Mouse (Mus musculus) stomach, embryonic 16.5 days (tissue): Measurements from ENCODE around the gene D030056L22Rik. TPM values are rescaled to one million over a fixed set of nuclear protein-coding genes. Genes with fewer than 3 reads are reported as not detected.

Experiments
- ATAC-seq: fragments of 200-750 bp; cut with Nextera tagmentation; 2 replicates; pipeline ENCODE4 v1.8.0; 2017; ENCODE audit warnings: moderate number of reproducible peaks, moderate TSS enrichment; ENCODE audit not compliant: insufficient read depth, low FRiP score
- H3K27ac ChIP-seq: fragments of 300-500 bp; sonication (generic); 2 replicates; pipeline ENCODE4 v1.5.1; 2014; ENCODE audit warnings: low read length
- H3K27me3 ChIP-seq: fragments of 300-500 bp; sonication (generic); 2 replicates; pipeline ENCODE4 v1.6.1; 2014; ENCODE audit warnings: low read length, control low read depth, mixed read lengths; ENCODE audit not compliant: control insufficient read depth, insufficient read depth
- H3K36me3 ChIP-seq: fragments of 300-500 bp; sonication (generic); 2 replicates; pipeline ENCODE4 v1.6.1; 2014; ENCODE audit warnings: low read length; ENCODE audit not compliant: control insufficient read depth, insufficient read depth
- H3K4me1 ChIP-seq: fragments of 300-500 bp; sonication (generic); 2 replicates; pipeline ENCODE4 v1.6.1; 2014; ENCODE audit warnings: low read length, control low read depth, mixed read lengths; ENCODE audit not compliant: control insufficient read depth, insufficient read depth
- H3K4me2 ChIP-seq: fragments of 300-500 bp; sonication (generic); 2 replicates; pipeline ENCODE4 v1.6.1; 2014; ENCODE audit warnings: low read depth, low read length, mixed read lengths
- H3K4me3 ChIP-seq: fragments of 300-500 bp; sonication (generic); replicated peaks from 2 replicates; pipeline ENCODE4 v1.5.1; 2014; ENCODE audit warnings: mild to moderate bottlenecking, low read length
- H3K9ac ChIP-seq: fragments of 300-500 bp; sonication (generic); 2 replicates; pipeline ENCODE4 v1.6.1; 2014; ENCODE audit warnings: low read length
- H3K9me3 ChIP-seq: fragments of 300-500 bp; sonication (generic); replicated peaks from 2 replicates; pipeline ENCODE4 v1.6.1; 2016; ENCODE audit warnings: low read length, control low read depth; ENCODE audit not compliant: control insufficient read depth
- WGBS: fragments of 180-500 bp; shearing (Covaris S2); extraction: QIAGEN DNeasy Blood & Tissue Kit; methylation state at CpG from one replicate; pipeline ENCODE4 v1.1.7; 2014; 5-methylcytosine and 5-hydroxymethylcytosine counted together
- polyA plus RNA-seq: library from polyadenylated mRNA; unstranded; fragments of >200 nt; fragmentation: Nextera tagmentation; extraction: Ambion mirVana; gene quantifications from 2 replicates; pipeline ENCODE4 v1.2.1, GENCODE M21; 2015

Gene D030056L22Rik
- 16.4 and 17.8 TPM in 2 replicates for polyA plus RNA-seq

DNA sequence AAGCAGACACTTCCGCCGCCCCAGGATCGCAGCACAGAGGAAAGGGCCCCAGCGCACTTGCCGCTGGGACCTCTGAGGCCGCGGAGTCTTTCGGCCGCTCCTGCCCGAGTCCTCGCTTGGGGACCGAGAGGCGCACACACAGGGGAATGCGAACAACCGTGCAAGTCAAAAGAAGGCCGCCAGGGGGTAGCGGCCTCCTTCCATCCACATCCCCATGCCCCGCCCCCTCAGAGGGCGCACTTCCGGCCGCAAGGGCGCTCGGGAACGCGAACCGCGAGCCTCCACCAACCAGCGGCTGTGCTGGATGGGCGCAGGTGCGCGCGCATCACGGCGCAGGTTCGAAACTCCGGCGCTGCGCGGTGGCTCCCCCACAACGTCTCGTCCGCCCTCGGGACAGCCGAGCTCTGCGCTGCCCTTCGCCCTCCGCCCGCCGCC, at the start of gene D030056L22Rik:
Gene D030056L22Rik (plus strand): TSS at position 328 of the 435 bp plus-strand sequence.
- Histone ChIP-seq H3K9ac (peak within 1 kb of the TSS; percentile 88), H3K4me3 (peak within 1 kb of the TSS; percentile 95), H3K36me3 (no peaks in the 10 kb centered on the region), H3K27me3 (no peaks in the 10 kb centered on the region), H3K4me2 (peak within 1 kb of the TSS; percentile 57), H3K4me1 (peaks cover 12% of the 10 kb centered on the region), H3K27ac (peak within 1 kb of the TSS; percentile 99), H3K9me3 (no peaks in the 10 kb centered on the region)
- peak; percentile 99 for ATAC-seq
- WGBS, result under 1% methylated on average over 49 of the region's 49 CpGs

DNA sequence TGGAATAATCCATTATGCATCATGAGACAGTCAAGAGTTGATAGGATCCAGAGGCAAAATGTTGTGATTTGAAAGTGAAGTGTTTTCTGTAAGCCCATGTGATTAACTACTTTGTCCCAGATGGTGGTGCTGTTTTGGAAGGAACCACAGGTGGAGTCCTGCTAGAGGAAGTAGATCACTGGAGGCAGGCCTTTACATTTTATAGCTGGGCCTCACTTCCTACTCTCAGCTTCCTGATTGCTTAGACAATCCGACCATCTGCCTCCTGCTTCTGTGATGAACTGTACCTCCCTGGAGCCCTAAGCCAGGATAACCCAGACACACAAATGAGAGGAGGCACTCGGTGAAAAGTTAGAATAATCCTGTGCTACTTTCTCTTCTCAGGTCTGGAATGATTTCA, 49.1 kb upstream of the D030056L22Rik start:
- ATAC-seq, result no peak
- no peaks in the 10 kb centered on the region for H3K27me3 ChIP-seq
- WGBS, result 57% methylated on average over 2 of the region's 2 CpGs
- H3K27ac ChIP-seq, result no peak overlapping the region
- H3K9me3 ChIP-seq, result no peaks in the 10 kb centered on the region
- H3K4me3 ChIP-seq, result no peak overlapping the region
- H3K36me3 ChIP-seq, result no peaks in the 10 kb centered on the region
- H3K9ac ChIP-seq, result no peak overlapping the region
- H3K4me1 ChIP-seq, result no peaks in the 10 kb centered on the region
- H3K4me2 ChIP-seq, result no peak overlapping the region

DNA sequence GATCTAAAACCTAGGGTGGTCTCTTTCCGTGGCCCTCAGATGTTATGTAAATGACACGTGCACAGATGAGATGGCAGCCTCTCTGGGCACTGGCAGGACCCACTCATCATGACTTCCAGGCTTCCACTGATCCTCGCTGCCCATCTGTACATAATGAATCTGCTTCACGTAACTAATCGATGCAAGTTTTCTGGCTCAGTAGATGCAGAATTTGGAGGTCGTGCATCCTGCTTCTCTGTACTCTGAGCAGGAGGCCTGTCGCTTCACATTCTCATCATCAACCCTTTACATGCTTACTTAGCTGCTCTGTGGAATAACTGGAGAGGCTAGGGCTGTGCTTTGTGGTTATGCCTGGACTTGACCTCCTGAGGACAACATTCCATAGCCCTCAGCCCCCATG, 46.0 kb upstream of the D030056L22Rik start:
- Histone ChIP-seq H3K9ac (no peak overlapping the region), H3K4me3 (no peak overlapping the region), H3K4me1 (peaks cover 2% of the 10 kb centered on the region; the same call in 1 of the 2 replicates), H3K27me3 (no peaks in the 10 kb centered on the region), H3K36me3 (no peaks in the 10 kb centered on the region), H3K27ac (no peak overlapping the region), H3K9me3 (no peaks in the 10 kb centered on the region), H3K4me2 (no peak overlapping the region)
- WGBS, result 88% methylated on average over 7 of the region's 7 CpGs
- no peak for ATAC-seq

DNA sequence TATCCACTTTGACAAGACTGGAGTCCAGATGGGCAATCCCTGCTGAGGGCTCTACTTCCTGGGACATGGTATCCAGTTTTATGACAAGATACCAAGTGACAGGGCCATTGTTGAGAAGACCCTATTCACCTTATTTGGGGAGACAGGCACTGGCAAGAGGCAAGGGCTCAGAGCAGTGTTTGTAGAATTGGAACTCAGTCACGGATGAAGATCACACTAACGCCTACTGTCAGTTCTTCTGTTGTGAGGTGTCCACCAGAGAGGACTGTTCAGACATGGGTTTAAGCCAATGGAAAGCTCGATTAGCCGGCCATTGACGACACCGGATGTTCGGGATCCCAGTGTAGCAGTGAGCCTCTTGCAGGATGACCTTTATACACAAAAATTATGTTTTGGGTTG, 43.4 kb upstream of the D030056L22Rik start:
- no peaks in the 10 kb centered on the region for H3K36me3 ChIP-seq
- H3K4me2 ChIP-seq, result no peak overlapping the region
- no peak overlapping the region for H3K9ac ChIP-seq
- H3K27me3 ChIP-seq, result no peaks in the 10 kb centered on the region
- H3K4me3 ChIP-seq, result no peak overlapping the region
- H3K4me1 ChIP-seq, result peaks cover 18% of the 10 kb centered on the region
- H3K9me3 ChIP-seq, result no peaks in the 10 kb centered on the region
- WGBS, result 96% methylated on average over 7 of the region's 7 CpGs
- peak overlapping the region; percentile 30; the same call in 1 of the 2 replicates for H3K27ac ChIP-seq
- ATAC-seq, result no peak

DNA sequence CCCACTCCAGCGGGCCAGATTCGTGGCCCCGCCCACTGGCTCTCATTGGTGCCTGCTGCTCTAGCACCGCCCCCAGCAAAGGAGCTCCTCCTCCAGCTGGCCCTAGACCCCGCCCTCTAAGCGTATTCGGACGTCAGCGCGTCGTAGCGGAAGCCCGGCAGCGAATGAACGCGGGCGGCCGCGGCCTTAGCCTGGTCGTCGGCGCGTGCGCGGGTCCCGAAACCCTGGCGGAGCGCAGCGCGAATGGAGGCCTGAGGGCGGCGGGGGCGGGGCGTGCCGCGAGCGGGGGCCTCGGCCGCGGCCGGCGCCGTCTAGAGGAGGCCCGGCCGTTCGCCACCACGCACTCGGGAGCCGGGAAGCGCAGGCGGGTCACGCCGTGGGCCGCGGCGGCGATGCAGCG, 42.4 kb upstream of the D030056L22Rik start, which contains the start of gene Carnmt1:
Gene Carnmt1 (plus strand): TSS at position 157 of the 400 bp plus-strand sequence.
- ATAC-seq, result peak; percentile 99
- peak within 1 kb of the TSS; percentile 85 for H3K27ac ChIP-seq

DNA sequence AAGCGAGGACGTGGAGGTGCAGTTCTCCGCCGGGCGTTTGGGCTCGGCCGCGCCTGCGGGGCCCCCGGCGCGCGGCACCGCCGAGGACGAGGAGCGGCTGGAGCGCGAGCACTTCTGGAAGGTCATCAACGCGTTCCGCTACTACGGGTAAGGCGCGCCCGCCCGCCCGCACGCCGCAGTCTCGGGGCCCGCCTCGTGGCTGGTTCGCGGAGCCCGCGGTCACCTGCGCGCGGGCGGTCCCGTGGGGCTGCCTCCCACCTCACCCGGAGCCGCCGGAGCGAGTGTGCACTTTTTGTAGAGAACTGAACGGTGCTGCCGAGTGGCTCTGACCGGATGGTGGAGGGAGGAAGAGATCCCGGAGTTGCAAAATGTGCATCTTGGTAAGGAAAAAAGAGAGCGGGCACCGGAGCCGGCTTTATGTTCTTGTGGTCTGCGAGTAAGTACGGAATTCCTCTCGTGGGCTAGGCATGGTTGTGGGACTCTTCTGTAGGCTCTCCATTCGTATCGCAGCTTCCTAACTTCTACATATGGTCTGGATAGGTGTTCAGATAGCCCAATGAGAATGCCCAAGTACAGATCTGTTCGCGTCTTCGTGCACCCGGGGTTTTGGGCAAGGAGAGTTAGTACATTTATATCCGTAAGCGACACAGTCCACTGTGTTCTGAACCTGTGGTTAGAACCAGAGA, 41.8 kb upstream of the D030056L22Rik start:
- under 1% methylated on average over 60 of the region's 64 CpGs for WGBS

More for the DNA sequence above, 42.4 kb upstream of the D030056L22Rik start, which contains the start of gene Carnmt1:
- Histone ChIP-seq H3K4me3 (peak within 1 kb of the TSS; percentile 82), H3K4me1 (peaks cover 18% of the 10 kb centered on the region), H3K4me2 (peak within 1 kb of the TSS; percentile 66), H3K9me3 (no peaks in the 10 kb centered on the region), H3K9ac (peak within 1 kb of the TSS; percentile 88), H3K27me3 (no peaks in the 10 kb centered on the region), H3K36me3 (no peaks in the 10 kb centered on the region)
- WGBS, result under 1% methylated on average over 49 of the region's 58 CpGs

DNA sequence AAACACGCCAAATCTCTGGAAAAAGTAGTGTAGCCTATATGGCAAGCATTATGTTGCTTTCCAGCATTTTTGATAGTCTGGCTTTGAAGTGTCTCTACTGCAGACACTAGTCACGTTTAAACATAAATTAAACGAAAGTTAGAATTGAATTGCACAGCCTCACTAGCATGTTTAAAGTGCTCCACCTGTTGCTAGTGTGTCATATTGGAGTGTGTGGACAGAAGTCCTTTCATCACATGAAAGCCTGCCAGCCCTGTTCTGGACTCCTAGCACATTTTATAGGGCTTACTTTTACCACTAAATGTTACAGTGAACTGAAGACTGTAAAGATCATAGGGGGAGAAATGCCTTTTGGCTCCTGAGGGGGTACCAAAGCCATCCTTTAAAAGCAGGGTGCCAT, 40.5 kb upstream of the D030056L22Rik start:
- WGBS, result 49% methylated on average over 3 of the region's 3 CpGs
- peaks cover 20% of the 10 kb centered on the region for H3K4me1 ChIP-seq
- H3K4me2 ChIP-seq, result peak overlapping the region; percentile 66
- no peak for ATAC-seq
- H3K27ac ChIP-seq, result no peak overlapping the region
- H3K9me3 ChIP-seq, result no peaks in the 10 kb centered on the region
- peak overlapping the region; percentile 17; the same call in 1 of the 2 replicates for H3K9ac ChIP-seq
- H3K27me3 ChIP-seq, result no peaks in the 10 kb centered on the region
- no peaks in the 10 kb centered on the region for H3K36me3 ChIP-seq
- peak overlapping the region; percentile 82 for H3K4me3 ChIP-seq

More for the DNA sequence above, 41.8 kb upstream of the D030056L22Rik start:
- Histone ChIP-seq H3K36me3 (no peaks in the 10 kb centered on the region), H3K27me3 (no peaks in the 10 kb centered on the region), H3K4me3 (peak overlapping the region; percentile 82), H3K4me1 (peaks cover 20% of the 10 kb centered on the region), H3K27ac (peak overlapping the region; percentile 85), H3K9me3 (no peaks in the 10 kb centered on the region), H3K4me2 (peak overlapping the region; percentile 66), H3K9ac (peak overlapping the region; percentile 88)
- peak; percentile 71 for ATAC-seq

DNA sequence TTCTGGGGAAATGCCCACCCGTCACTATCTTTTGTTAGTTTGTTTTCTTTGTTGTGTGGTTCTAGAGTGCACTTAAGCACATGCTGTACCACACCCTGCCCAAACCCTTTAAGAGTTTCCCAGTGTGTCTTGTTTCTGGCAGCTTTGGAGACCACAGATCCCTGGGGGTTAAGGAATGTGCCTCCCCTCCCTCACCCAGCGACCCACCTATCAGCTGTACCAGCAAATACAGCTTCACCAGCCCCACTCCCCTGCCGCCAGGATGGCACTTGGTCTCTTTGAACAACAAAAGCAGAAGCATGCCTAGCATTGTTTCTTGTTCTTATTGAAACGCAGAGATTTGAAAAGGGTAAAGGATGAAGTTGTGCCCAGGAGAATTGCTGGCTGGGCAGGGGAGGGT, 39.9 kb upstream of the D030056L22Rik start:
- Histone ChIP-seq H3K27me3 (no peaks in the 10 kb centered on the region), H3K4me3 (no peak overlapping the region), H3K9me3 (no peaks in the 10 kb centered on the region), H3K36me3 (no peaks in the 10 kb centered on the region), H3K4me2 (peak overlapping the region; percentile 22), H3K9ac (peak overlapping the region; percentile 20), H3K27ac (no peak overlapping the region), H3K4me1 (peaks cover 20% of the 10 kb centered on the region)
- ATAC-seq, result no peak
- 49% methylated on average over 4 of the region's 4 CpGs for WGBS

DNA sequence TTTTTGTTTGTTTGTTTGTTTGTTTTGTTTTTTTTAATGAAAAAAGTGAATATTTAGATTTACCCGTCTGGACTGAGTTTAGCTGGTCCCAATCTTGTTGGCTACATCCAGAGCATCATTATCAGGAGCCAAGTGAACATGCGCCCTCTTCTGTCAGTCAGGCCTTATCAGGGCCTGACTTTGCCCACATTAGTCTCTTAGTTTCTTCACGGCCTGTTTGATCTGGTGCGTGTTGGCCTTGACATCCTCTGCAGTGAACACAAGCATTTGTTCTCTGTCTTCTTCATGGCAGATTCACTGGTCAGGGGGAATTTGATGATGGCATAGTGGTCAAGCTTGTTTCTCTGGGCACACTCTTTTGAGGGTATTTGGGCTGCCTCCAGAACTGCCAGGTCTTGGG, 30.9 kb upstream of the D030056L22Rik start:
- H3K27ac ChIP-seq, result no peak overlapping the region
- no peaks in the 10 kb centered on the region for H3K9me3 ChIP-seq
- 67% methylated on average over 4 of the region's 4 CpGs for WGBS
- H3K27me3 ChIP-seq, result no peaks in the 10 kb centered on the region
- H3K4me3 ChIP-seq, result no peak overlapping the region
- 0 out of 2 replicates have a peak, but pooled peaks cover 2% of the 10 kb centered on the region for H3K36me3 ChIP-seq
- no peak overlapping the region for H3K4me2 ChIP-seq
- no peak overlapping the region for H3K9ac ChIP-seq
- no peak for ATAC-seq
- no peaks in the 10 kb centered on the region for H3K4me1 ChIP-seq
